Mouse (Mus musculus) kidney, adult 9 months (tissue): ENCODE data around the gene Arhgap15.

Source experiments
- DNase-seq: peaks from one replicate; pipeline ENCODE4 v3.0.0; 2022

The Arhgap15 gene

GRCm38 (mm10) chr2:43939196-43939595 lies 190.6 kb downstream of the Arhgap15 start:
- DNase-seq: no peak

DNA sequence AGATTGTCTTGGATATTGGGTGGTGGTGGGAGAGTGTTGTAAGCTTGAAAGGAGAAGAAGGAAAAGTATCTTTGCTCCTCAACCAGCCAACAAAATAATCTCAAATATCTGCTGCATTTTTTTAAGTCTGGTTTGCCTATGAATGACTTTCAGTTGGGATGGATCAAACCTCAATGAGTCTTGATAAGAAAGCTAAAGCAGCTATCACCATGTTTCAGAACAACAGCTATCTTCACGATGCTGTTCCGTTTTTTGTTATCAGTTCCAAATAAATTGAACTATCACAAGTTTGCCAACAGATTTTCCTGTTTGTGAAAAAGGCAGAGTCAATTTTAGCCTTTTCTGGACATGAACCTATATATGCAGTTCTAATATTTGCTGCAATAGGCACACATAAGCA lies 197.1 kb downstream of the Arhgap15 start:
- no peak for DNase-seq

GRCm38 (mm10) chr2:43949775-43950492 lies 201.3 kb downstream of the Arhgap15 start:
- DNase-seq: no peak

DNA sequence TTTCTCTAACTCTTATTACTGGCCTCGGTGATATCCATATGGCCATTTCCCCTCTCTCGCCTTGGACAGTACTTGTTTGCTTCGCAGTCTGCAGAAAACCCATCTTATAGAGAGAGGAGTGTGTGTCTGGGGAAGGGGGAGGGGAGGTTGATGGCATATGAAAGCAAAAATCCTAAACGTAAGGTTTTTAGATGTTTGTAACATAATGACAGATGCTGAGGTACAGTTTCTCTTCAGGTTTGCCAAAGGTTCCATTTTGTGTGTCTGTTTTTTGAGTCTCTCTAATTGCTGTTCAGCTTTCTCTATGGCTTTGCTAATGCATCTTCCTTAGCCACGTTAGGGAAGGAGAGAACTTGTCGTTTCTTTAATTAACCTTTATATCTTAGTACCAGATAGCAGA lies 202.1 kb downstream of the Arhgap15 start:
- no peak for DNase-seq

- DNase-seq: no peak
Measured at GRCm38 (mm10) chr2:43959189-43959588, 210.6 kb downstream of the Arhgap15 start.

- no peak for DNase-seq
Measured at GRCm38 (mm10) chr2:43962466-43962865, 213.8 kb downstream of the Arhgap15 start.

- DNase-seq: peak; percentile 5
Measured at GRCm38 (mm10) chr2:43968581-43968980, 220.0 kb downstream of the Arhgap15 start.

DNA sequence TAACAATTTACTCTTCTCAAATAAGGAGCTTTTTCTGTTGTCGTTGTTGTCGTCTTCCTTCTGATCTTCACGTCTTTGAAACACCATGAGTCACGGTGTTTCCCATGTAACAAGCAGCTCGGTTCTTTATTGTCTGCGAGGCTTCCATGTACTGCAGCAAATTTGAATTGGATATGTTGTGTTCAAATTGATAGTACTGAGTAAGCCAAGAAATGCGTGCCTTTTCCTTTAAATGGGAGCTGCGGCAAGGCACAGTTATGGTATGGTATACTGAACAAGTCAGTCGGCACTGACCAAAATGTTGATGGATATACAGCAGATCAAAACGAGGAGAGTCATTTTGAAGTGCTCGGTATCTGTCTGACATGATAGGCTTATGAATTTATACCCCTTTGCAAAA lies 229.1 kb downstream of the Arhgap15 start:
- no peak for DNase-seq

GRCm38 (mm10) chr2:43978177-43979013 lies 229.8 kb downstream of the Arhgap15 start:
- DNase-seq: no peak

GRCm38 (mm10) chr2:43986066-43986465 lies 237.4 kb downstream of the Arhgap15 start:
- DNase-seq: no peak

GRCm38 (mm10) chr2:43987919-43988318 lies 239.3 kb downstream of the Arhgap15 start:
- no peak for DNase-seq

DNA sequence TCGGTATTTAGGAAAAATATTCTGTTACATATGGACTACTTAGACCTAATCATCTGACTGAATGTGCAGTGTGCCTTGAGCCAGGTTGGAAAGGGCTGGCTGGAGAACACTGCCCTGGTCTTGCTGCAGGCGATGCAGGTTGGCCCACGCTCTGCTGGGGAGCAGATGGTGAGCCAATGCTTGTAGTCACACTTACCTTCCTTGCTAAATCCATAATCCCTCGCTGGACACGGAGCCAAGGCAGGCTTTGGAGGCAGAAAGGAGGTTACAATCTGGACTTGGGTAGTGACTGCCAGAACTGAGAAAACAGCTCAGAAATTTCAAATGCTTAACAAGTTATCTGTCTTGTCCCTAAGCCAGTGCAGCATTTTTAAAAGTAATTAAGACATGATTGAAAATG lies 241.2 kb downstream of the Arhgap15 start:
- no peak for DNase-seq

DNA sequence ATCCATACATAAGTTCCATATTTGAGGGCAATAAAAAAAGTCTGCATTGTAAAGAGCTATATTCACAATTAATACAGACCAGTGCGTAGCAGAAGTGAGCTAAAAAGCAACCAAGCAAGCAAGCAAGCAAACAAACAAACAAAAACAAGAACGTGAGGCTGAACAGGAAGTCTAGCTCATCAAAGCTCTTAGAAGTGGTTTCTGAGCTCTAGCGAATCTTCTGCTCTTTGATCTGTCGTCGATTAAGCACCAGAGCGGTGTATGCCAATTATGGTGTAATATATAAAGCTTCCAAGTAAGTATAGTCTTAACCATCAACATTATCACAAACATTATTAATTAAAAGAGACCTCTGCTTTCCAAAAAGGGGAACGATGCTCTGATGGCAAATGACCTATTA lies 243.9 kb downstream of the Arhgap15 start:
- DNase-seq: no peak

- no peak for DNase-seq
Measured at GRCm38 (mm10) chr2:44002454-44002853, 253.8 kb downstream of the Arhgap15 start.

- no peak for DNase-seq
Measured at GRCm38 (mm10) chr2:44010249-44010648, 261.6 kb downstream of the Arhgap15 start.

GRCm38 (mm10) chr2:44013388-44013787 lies 264.8 kb downstream of the Arhgap15 start:
- DNase-seq: no peak

- no peak for DNase-seq
Measured at GRCm38 (mm10) chr2:44016720-44017119, 268.1 kb downstream of the Arhgap15 start.

- no peak for DNase-seq
Measured at GRCm38 (mm10) chr2:44017405-44018026, 268.9 kb downstream of the Arhgap15 start.

DNA sequence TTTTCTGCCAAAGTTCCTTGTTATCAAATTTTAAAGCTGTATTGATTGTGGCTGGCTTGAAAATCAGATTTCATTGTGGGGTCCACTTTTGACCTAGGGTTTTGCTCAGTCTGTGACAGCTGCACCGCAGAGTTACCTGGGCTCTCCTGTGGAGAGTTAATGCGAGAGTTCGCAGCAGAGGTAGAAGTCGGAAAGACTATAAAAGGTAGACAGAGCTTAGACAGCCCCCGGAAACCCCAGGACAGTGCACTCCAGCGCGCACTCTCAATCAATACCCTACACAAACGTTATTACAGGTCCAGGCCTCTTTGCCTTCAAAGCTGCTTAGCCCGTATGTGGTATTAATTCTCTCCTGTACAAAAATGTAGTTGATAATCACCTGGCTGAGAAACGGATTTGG lies 269.4 kb downstream of the Arhgap15 start:
- no peak for DNase-seq

- no peak for DNase-seq
Measured at GRCm38 (mm10) chr2:44024704-44025103, 276.1 kb downstream of the Arhgap15 start.

DNA sequence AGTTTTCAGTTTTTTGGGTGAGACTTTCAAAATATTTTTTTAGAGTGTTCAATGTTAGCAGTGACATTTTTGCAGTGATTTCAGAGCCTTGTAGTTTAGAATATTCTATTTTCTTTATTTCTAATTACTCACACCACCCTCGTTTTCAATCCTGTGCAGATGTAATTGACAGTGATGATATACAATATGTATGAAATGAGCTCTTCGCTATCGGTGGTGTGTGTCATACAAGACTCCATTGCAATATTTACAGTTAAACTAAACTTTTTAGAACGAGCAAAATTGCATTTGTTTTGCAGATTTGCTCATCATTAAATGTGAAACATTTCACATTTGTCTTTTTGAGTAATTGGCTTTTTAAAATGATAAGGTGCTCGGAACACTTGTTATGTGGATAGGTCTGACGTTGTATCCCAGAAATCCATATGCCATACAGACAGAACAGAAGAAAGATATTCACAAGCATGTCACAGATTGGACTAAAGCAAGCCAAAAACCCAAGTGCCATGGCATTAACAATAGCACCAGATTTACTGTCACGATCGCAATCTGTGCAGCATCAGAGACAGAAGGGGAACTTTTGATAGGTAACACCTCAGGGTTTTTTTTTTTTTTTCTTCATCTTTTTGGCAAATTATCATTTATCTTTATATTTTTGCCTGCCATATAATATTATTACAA lies 280.6 kb downstream of the Arhgap15 start:
- DNase-seq: no peak

DNA sequence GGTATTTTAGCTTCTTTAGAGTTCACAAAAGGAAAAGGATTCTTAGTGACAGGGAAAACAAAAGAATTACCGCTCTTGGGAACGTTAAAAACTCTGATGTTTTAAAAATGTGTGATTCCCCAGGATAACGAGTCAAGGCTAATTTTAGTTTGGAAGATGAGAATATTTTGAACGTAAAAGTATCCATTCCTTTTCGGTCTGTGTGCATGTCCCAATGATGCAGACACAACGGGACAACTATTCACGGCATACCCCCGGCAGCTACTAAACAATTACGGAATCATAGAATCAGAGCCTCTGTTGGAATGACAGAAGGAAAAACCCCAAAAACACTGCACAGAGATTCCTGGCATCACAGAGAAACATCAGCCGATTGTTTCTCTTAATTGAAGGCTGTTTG lies 281.2 kb downstream of the Arhgap15 start:
- DNase-seq: no peak

DNA sequence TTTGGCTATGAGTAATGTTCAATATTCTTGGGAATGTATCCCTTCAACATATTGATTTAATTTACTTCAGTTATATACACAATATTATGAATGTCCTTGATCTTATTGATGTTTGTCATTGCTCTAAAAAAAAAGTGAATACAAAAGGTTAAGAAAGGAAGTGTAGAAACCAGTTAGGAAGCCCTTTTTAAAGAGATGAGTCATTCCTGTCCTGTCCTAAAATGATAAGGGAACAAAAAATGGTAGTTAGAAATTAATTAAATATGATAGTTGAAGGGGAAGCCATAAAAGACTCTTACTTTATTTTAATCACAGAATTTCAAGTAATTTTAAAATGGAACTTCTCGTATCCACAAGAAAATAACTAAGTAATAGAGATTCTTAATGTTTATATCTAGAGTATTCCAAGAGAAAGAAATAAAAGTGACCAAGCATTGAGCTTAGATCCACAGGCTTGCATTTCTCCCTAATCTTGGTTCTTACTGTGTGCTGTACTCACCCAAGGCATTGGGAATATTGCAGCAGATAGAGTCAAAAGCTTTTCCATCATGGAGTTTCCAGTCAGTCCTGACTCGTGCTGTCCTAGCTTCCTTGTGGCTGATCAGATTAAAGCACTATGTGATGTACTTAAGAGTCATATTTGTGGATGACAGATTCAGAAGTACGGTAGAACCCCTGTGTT lies 291.0 kb downstream of the Arhgap15 start:
- no peak for DNase-seq
